Mouse (Mus musculus): ENCODE measurements around the gene Cald1. TPM values are rescaled to one million over a fixed set of nuclear protein-coding genes. Genes with fewer than 3 reads are reported as not detected.

Cald1 gene
- polyA plus RNA-seq, 1 experiment from 2014 or later, result 370 TPM

DNA sequence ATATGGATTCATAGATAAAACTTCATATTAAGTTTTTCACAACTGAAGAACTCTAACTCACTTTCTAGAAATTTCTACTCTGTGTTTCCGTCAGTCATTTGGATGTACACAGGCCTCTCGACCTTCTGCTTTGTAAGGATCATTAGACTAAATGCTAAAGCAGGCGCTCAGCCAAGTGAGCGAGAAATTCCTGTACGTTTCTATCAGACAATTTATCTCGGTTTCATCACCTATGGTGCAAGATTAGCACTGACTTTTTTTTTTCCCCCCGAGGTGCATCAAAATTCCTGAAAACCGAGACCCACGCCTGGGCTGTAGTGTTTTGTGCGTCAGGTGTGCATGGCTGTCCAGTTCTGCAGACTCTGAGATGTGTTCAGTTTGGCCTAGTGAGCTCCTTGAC lies 113.3 kb downstream of the Cald1 start:
- Histone ChIP-seq H3K36me3 (0 out of 2 replicates have a peak, but pooled peaks cover 3% of the 10 kb centered on the region), H3K4me2 (replicated peaks) (peak overlapping the region; percentile 70), H3K4me1 (peaks cover 56% of the 10 kb centered on the region), H3K27ac (0 out of 2 replicates have a peak overlapping the region, but pooled peaks have one; percentile 98), H3K4me3 (no peak overlapping the region), H3K9me3 (no peaks in the 10 kb centered on the region), H3K9ac (no peak overlapping the region), H3K27me3 (no peaks in the 10 kb centered on the region)
- 59% methylated on average over 10 of the region's 10 CpGs for WGBS
- ATAC-seq (ENCODE audit: insufficient number of reproducible peaks, insufficient read depth, low FRiP score, low TSS enrichment), result no peak

GRCm38 (mm10) chr6:34713169-34713568 lies 114.9 kb downstream of the Cald1 start:
- no peak overlapping the region for H3K27ac ChIP-seq
- WGBS, result 89% methylated on average over 4 of the region's 4 CpGs
- no peak overlapping the region for H3K9ac ChIP-seq
- H3K27me3 ChIP-seq, result no peaks in the 10 kb centered on the region
- H3K4me3 ChIP-seq, result no peak overlapping the region
- H3K36me3 ChIP-seq, result 0 out of 2 replicates have a peak, but pooled peaks cover 6% of the 10 kb centered on the region
- H3K4me1 ChIP-seq, result peaks cover 58% of the 10 kb centered on the region
- H3K9me3 ChIP-seq, result no peaks in the 10 kb centered on the region
- no peak for ATAC-seq (ENCODE audit: insufficient number of reproducible peaks, insufficient read depth, low FRiP score, low TSS enrichment)
- H3K4me2 ChIP-seq (replicated peaks), result no peak overlapping the region

DNA sequence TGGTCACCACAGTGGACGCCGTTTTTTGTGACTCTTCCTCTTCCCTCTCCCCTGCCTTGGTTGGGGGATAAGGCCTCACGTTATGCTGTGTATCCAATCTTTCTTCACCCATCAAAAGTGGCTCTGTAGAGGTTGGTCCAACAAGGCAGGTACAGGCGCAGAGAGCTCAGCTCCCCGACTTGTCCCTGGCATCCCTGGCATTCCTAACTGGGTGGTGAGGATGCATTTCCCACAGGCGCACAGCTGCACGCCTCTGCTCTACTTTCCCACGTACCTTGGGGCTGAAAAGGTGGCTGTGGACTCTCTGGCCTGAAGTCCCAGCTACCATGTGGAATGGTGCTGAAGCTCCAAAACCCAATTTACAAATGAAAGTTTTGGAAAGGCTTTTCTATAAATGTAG lies 115.5 kb downstream of the Cald1 start:
- Histone ChIP-seq H3K27ac (no peak overlapping the region), H3K4me1 (peaks cover 58% of the 10 kb centered on the region)
- WGBS, result 84% methylated on average over 8 of the region's 8 CpGs

GRCm38 (mm10) chr6:34714612-34715011 lies 116.3 kb downstream of the Cald1 start:
- Histone ChIP-seq H3K36me3 (0 out of 2 replicates have a peak, but pooled peaks cover 6% of the 10 kb centered on the region), H3K27ac (no peak overlapping the region), H3K9ac (no peak overlapping the region), H3K4me1 (peaks cover 60% of the 10 kb centered on the region), H3K4me3 (no peak overlapping the region), H3K9me3 (no peaks in the 10 kb centered on the region), H3K27me3 (no peaks in the 10 kb centered on the region), H3K4me2 (replicated peaks) (no peak overlapping the region)
- WGBS, result 83% methylated on average over 4 of the region's 4 CpGs
- ATAC-seq (ENCODE audit: insufficient number of reproducible peaks, insufficient read depth, low FRiP score, low TSS enrichment), result no peak

More for the DNA sequence above, 115.5 kb downstream of the Cald1 start:
- ATAC-seq (ENCODE audit: insufficient number of reproducible peaks, insufficient read depth, low FRiP score, low TSS enrichment), result no peak
- no peaks in the 10 kb centered on the region for H3K9me3 ChIP-seq
- 0 out of 2 replicates have a peak, but pooled peaks cover 6% of the 10 kb centered on the region for H3K36me3 ChIP-seq
- H3K4me2 ChIP-seq (replicated peaks), result no peak overlapping the region
- H3K4me3 ChIP-seq, result no peak overlapping the region
- H3K9ac ChIP-seq, result no peak overlapping the region
- no peaks in the 10 kb centered on the region for H3K27me3 ChIP-seq

GRCm38 (mm10) chr6:34716206-34716887 lies 118.0 kb downstream of the Cald1 start:
- H3K36me3 ChIP-seq, result 0 out of 2 replicates have a peak, but pooled peaks cover 6% of the 10 kb centered on the region
- no peak for ATAC-seq (ENCODE audit: insufficient number of reproducible peaks, insufficient read depth, low FRiP score, low TSS enrichment)
- no peak overlapping the region for H3K9ac ChIP-seq
- peaks cover 63% of the 10 kb centered on the region for H3K4me1 ChIP-seq
- 82% methylated on average over 9 of the region's 9 CpGs for WGBS
- no peak overlapping the region for H3K4me2 ChIP-seq (replicated peaks)
- H3K4me3 ChIP-seq, result no peak overlapping the region
- no peak overlapping the region; the same call in 1 of the 2 replicates for H3K27ac ChIP-seq
- H3K9me3 ChIP-seq, result no peaks in the 10 kb centered on the region
- H3K27me3 ChIP-seq, result no peaks in the 10 kb centered on the region

- Histone ChIP-seq H3K9ac (no peak overlapping the region), H3K4me1 (peaks cover 60% of the 10 kb centered on the region), H3K36me3 (0 out of 2 replicates have a peak, but pooled peaks cover 6% of the 10 kb centered on the region), H3K9me3 (no peaks in the 10 kb centered on the region), H3K4me3 (no peak overlapping the region), H3K27ac (peak overlapping the region; percentile 13; the same call in 1 of the 2 replicates), H3K4me2 (replicated peaks) (no peak overlapping the region), H3K27me3 (no peaks in the 10 kb centered on the region)
- no peak for ATAC-seq (ENCODE audit: insufficient number of reproducible peaks, insufficient read depth, low FRiP score, low TSS enrichment)
- WGBS, result 27% methylated on average over 3 of the region's 3 CpGs
Measured at GRCm38 (mm10) chr6:34716888-34717635, 118.8 kb downstream of the Cald1 start.

- no peaks in the 10 kb centered on the region for H3K27me3 ChIP-seq
- 0 out of 2 replicates have a peak overlapping the region, but pooled peaks have one; percentile 13 for H3K27ac ChIP-seq
- H3K36me3 ChIP-seq, result 0 out of 2 replicates have a peak, but pooled peaks cover 6% of the 10 kb centered on the region
- no peak overlapping the region for H3K4me3 ChIP-seq
- no peak overlapping the region for H3K4me2 ChIP-seq (replicated peaks)
- no peak for ATAC-seq (ENCODE audit: insufficient number of reproducible peaks, insufficient read depth, low FRiP score, low TSS enrichment)
- 58% methylated on average over 4 of the region's 4 CpGs for WGBS
- H3K4me1 ChIP-seq, result peaks cover 62% of the 10 kb centered on the region
- no peaks in the 10 kb centered on the region for H3K9me3 ChIP-seq
- H3K9ac ChIP-seq, result no peak overlapping the region
Measured at GRCm38 (mm10) chr6:34717651-34718050, 119.4 kb downstream of the Cald1 start.

GRCm38 (mm10) chr6:34719141-34719680 lies 120.9 kb downstream of the Cald1 start:
- H3K9ac ChIP-seq, result no peak overlapping the region
- 0 out of 2 replicates have a peak, but pooled peaks cover 6% of the 10 kb centered on the region for H3K36me3 ChIP-seq
- H3K27me3 ChIP-seq, result no peaks in the 10 kb centered on the region
- no peak overlapping the region for H3K4me3 ChIP-seq
- H3K4me2 ChIP-seq (replicated peaks), result no peak overlapping the region
- no peak for ATAC-seq (ENCODE audit: insufficient number of reproducible peaks, insufficient read depth, low FRiP score, low TSS enrichment)
- WGBS, result 62% methylated on average over 6 of the region's 6 CpGs
- no peak overlapping the region for H3K27ac ChIP-seq
- H3K4me1 ChIP-seq, result peaks cover 50% of the 10 kb centered on the region
- no peaks in the 10 kb centered on the region for H3K9me3 ChIP-seq

- Histone ChIP-seq H3K9ac (no peak overlapping the region), H3K4me1 (peaks cover 50% of the 10 kb centered on the region), H3K27me3 (no peaks in the 10 kb centered on the region), H3K4me2 (replicated peaks) (no peak overlapping the region), H3K9me3 (no peaks in the 10 kb centered on the region), H3K36me3 (0 out of 2 replicates have a peak, but pooled peaks cover 6% of the 10 kb centered on the region), H3K27ac (no peak overlapping the region), H3K4me3 (no peak overlapping the region)
- WGBS, result 49% methylated on average over 4 of the region's 4 CpGs
- ATAC-seq (ENCODE audit: insufficient number of reproducible peaks, insufficient read depth, low FRiP score, low TSS enrichment), result no peak
Measured at GRCm38 (mm10) chr6:34720447-34720846, 122.1 kb downstream of the Cald1 start.

GRCm38 (mm10) chr6:34721740-34722139 lies 123.4 kb downstream of the Cald1 start:
- no peaks in the 10 kb centered on the region for H3K9me3 ChIP-seq
- 58% methylated on average over 6 of the region's 6 CpGs for whole genome bisulfite sequencing
- no peak for ATAC-seq (ENCODE audit: insufficient number of reproducible peaks, insufficient read depth, low FRiP score, low TSS enrichment)
- H3K27ac ChIP-seq, result no peak overlapping the region
- 0 out of 2 replicates have a peak, but pooled peaks cover 3% of the 10 kb centered on the region for H3K36me3 ChIP-seq
- no peak overlapping the region for H3K4me2 ChIP-seq (replicated peaks)
- no peak overlapping the region for H3K9ac ChIP-seq
- H3K4me3 ChIP-seq, result no peak overlapping the region
- H3K27me3 ChIP-seq, result no peaks in the 10 kb centered on the region
- peaks cover 54% of the 10 kb centered on the region for H3K4me1 ChIP-seq

- H3K4me2 ChIP-seq (replicated peaks), result no peak overlapping the region
- H3K27me3 ChIP-seq, result no peaks in the 10 kb centered on the region
- peaks cover 53% of the 10 kb centered on the region for H3K4me1 ChIP-seq
- WGBS, result 62% methylated on average over 7 of the region's 7 CpGs
- H3K9ac ChIP-seq, result no peak overlapping the region
- no peak overlapping the region for H3K4me3 ChIP-seq
- no peaks in the 10 kb centered on the region for H3K9me3 ChIP-seq
- ATAC-seq (ENCODE audit: insufficient number of reproducible peaks, insufficient read depth, low FRiP score, low TSS enrichment), result no peak
- no peak overlapping the region for H3K27ac ChIP-seq
- 0 out of 2 replicates have a peak, but pooled peaks cover 2% of the 10 kb centered on the region for H3K36me3 ChIP-seq
Measured at GRCm38 (mm10) chr6:34722660-34723059, 124.4 kb downstream of the Cald1 start.
